Mouse (Mus musculus) kidney, postnatal 0 days (tissue): ENCODE results near the gene Thyn1. TPM values are rescaled to one million over a fixed set of nuclear protein-coding genes. Genes with fewer than 3 reads are reported as not detected.

Experiments
- ATAC-seq: fragments of 200-750 bp; cut with Nextera tagmentation; replicated peaks from 2 replicates; pipeline ENCODE4 v1.8.0; 2017; ENCODE audit warnings: low read depth, moderate number of reproducible peaks, moderate TSS enrichment, moderate library complexity; ENCODE audit not compliant: low FRiP score
- DNase-seq: peaks from one replicate; pipeline ENCODE4 v3.0.0-alpha.2; 2016; ENCODE audit warnings: low spot score
- H3K27ac ChIP-seq: fragments of 300-500 bp; sonication (generic); 2 replicates; pipeline ENCODE4 v1.5.1; 2014; ENCODE audit warnings: mild to moderate bottlenecking
- H3K27me3 ChIP-seq: fragments of 300-500 bp; sonication (generic); 2 replicates; pipeline ENCODE4 v1.6.1; 2014; ENCODE audit warnings: low read length, mixed read lengths; ENCODE audit not compliant: insufficient read depth
- H3K36me3 ChIP-seq: fragments of 300-500 bp; sonication (generic); 2 replicates; pipeline ENCODE4 v1.6.1; 2014; ENCODE audit warnings: low read length, mixed read lengths; ENCODE audit not compliant: insufficient read depth
- H3K4me1 ChIP-seq: fragments of 300-500 bp; sonication (generic); replicated peaks from 2 replicates; pipeline ENCODE4 v1.6.1; 2014; ENCODE audit warnings: antibody characterized with exemption, low read length, mixed read lengths; ENCODE audit not compliant: insufficient read depth
- H3K4me2 ChIP-seq: fragments of 300-500 bp; sonication (generic); 2 replicates; pipeline ENCODE4 v1.6.1; 2014; ENCODE audit warnings: mild to moderate bottlenecking, low read length, moderate library complexity, mixed read lengths
- H3K4me3 ChIP-seq: fragments of 300-500 bp; sonication (generic); replicated peaks from 2 replicates; pipeline ENCODE4 v1.5.1; 2014; ENCODE audit warnings: low read depth, low read length
- H3K9ac ChIP-seq: fragments of 300-500 bp; sonication (generic); 2 replicates; pipeline ENCODE4 v1.6.1; 2014; ENCODE audit warnings: low read depth, low read length
- H3K9me3 ChIP-seq: fragments of 300-500 bp; sonication (generic); replicated peaks from 2 replicates; pipeline ENCODE4 v1.6.1; 2016; ENCODE audit warnings: low read length, inconsistent platforms, mixed read lengths
- CTCF ChIP-seq: IDR thresholded peaks from 2 replicates; pipeline ENCODE4 v1.5.1; 2016; ENCODE audit warnings: antibody characterized with exemption, low read depth, mild to moderate bottlenecking, moderate library complexity
- WGBS: fragments of 180-500 bp; shearing (Covaris S2); extraction: QIAGEN DNeasy Blood & Tissue Kit; methylation state at CpG from one replicate; pipeline ENCODE4 v1.1.7; 2014; 5-methylcytosine and 5-hydroxymethylcytosine counted together
- polyA plus RNA-seq: library from polyadenylated mRNA; unstranded; fragments of >200 nt; fragmentation: Nextera tagmentation; extraction: Ambion mirVana; gene quantifications from 2 replicates; pipeline ENCODE4 v1.2.1, GENCODE M21; 2015

Thyn1 gene
- polyA plus RNA-seq, 1 experiment from 2014 or later, result 154 TPM

GRCm38 (mm10) chr9:27006866-27007265 is 7.4 kb downstream of the Thyn1 start:
- no peak for DNase-seq
- TF ChIP-seq CTCF, result no peak
- Histone ChIP-seq H3K4me3 (no peak overlapping the region), H3K9me3 (no peaks in the 10 kb centered on the region), H3K4me1 (no peaks in the 10 kb centered on the region), H3K36me3 (peaks cover 70% of the 10 kb centered on the region), H3K27me3 (no peaks in the 10 kb centered on the region), H3K9ac (no peak overlapping the region), H3K4me2 (no peak overlapping the region), H3K27ac (no peak overlapping the region)
- WGBS, result 95% methylated on average over 5 of the region's 5 CpGs
- ATAC-seq, result no peak

GRCm38 (mm10) chr9:27009231-27009630 is 9.7 kb downstream of the Thyn1 start:
- Histone ChIP-seq H3K4me1 (no peaks in the 10 kb centered on the region), H3K27me3 (no peaks in the 10 kb centered on the region), H3K4me3 (no peak overlapping the region), H3K9me3 (no peaks in the 10 kb centered on the region), H3K27ac (no peak overlapping the region), H3K4me2 (no peak overlapping the region), H3K9ac (no peak overlapping the region), H3K36me3 (peaks cover 72% of the 10 kb centered on the region)
- ATAC-seq, result no peak
- DNase-seq, result no peak
- 81% methylated on average over 5 of the region's 5 CpGs for WGBS
- no peak for TF ChIP-seq CTCF

GRCm38 (mm10) chr9:27011572-27011971 is 12.1 kb downstream of the Thyn1 start:
- no peak overlapping the region for H3K4me2 ChIP-seq
- ATAC-seq (no peak), DNase-seq (no peak)
- H3K9ac ChIP-seq, result no peak overlapping the region
- H3K9me3 ChIP-seq, result no peaks in the 10 kb centered on the region
- H3K27ac ChIP-seq, result no peak overlapping the region
- no peaks in the 10 kb centered on the region for H3K27me3 ChIP-seq
- H3K4me1 ChIP-seq, result no peaks in the 10 kb centered on the region
- no peak for TF ChIP-seq CTCF
- 91% methylated on average over 4 of the region's 4 CpGs for WGBS
- peaks cover 68% of the 10 kb centered on the region for H3K36me3 ChIP-seq
- H3K4me3 ChIP-seq, result no peak overlapping the region

DNA sequence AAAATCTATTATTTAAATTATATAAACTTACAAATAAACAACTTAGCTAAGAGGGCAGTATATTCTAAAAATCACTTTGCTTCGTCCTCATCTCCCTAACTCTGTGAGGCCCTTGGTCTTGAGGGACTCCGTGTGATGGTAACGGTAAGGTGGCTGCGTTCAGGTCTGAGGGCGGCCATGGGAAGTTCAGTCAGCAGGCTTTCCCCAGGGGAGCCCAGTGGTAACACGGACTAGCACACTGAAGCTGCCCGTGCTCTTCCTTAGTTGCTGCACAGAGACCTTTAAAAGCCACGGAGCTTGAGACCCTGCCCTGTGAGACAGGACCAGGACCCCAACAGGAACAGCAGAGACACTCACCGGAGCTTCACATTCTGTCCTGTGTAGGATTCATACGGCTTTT is 19.5 kb downstream of the Thyn1 start:
- DNase-seq (no peak), ATAC-seq (no peak)
- Histone ChIP-seq H3K4me3 (no peak overlapping the region), H3K9me3 (no peaks in the 10 kb centered on the region), H3K27me3 (no peaks in the 10 kb centered on the region), H3K27ac (no peak overlapping the region), H3K4me1 (no peaks in the 10 kb centered on the region), H3K9ac (no peak overlapping the region), H3K4me2 (no peak overlapping the region), H3K36me3 (peaks cover 29% of the 10 kb centered on the region)
- WGBS, result 93% methylated on average over 10 of the region's 10 CpGs
- TF ChIP-seq CTCF, result no peak

- 79% methylated on average over 4 of the region's 4 CpGs for WGBS
- Histone ChIP-seq H3K27ac (no peak overlapping the region), H3K4me2 (no peak overlapping the region), H3K9me3 (no peaks in the 10 kb centered on the region), H3K27me3 (no peaks in the 10 kb centered on the region), H3K36me3 (peaks cover 8% of the 10 kb centered on the region; the same call in 1 of the 2 replicates), H3K4me1 (peaks cover 20% of the 10 kb centered on the region), H3K4me3 (no peak overlapping the region), H3K9ac (no peak overlapping the region)
- no peak for TF ChIP-seq CTCF
- ATAC-seq (no peak), DNase-seq (no peak)
These were observed 24.2 kb downstream of the Thyn1 start for GRCm38 (mm10) chr9:27023681-27024080.

- DNase-seq (no peak), ATAC-seq (no peak)
- Histone ChIP-seq H3K27me3 (no peaks in the 10 kb centered on the region), H3K4me1 (peaks cover 23% of the 10 kb centered on the region), H3K9me3 (no peaks in the 10 kb centered on the region), H3K36me3 (0 out of 2 replicates have a peak, but pooled peaks cover 3% of the 10 kb centered on the region), H3K9ac (no peak overlapping the region), H3K4me3 (no peak overlapping the region), H3K4me2 (no peak overlapping the region; the same call in 1 of the 2 replicates), H3K27ac (no peak overlapping the region)
- WGBS, result 56% methylated on average over 1 of the region's 1 CpGs
- TF ChIP-seq CTCF, result no peak
These were observed 27.2 kb downstream of the Thyn1 start for GRCm38 (mm10) chr9:27026708-27027107.
